Mouse (Mus musculus): ENCODE measurements around the gene A530084C06Rik.

The A530084C06Rik gene

GRCm38 (mm10) chr13:31558521-31559418 is at the start of gene A530084C06Rik:
Gene A530084C06Rik (minus strand): TSS chr13:31559333.
- DNase-seq (ENCODE audit: extremely low read depth, low read depth, low spot score), result no peak

- DNase-seq (ENCODE audit: extremely low read depth, low read depth, low spot score), result no peak
These were observed 44.8 kb upstream of the A530084C06Rik start for GRCm38 (mm10) chr13:31603964-31604363.

- no peak for DNase-seq (ENCODE audit: extremely low read depth, low read depth, low spot score)
These were observed 40.4 kb upstream of the A530084C06Rik start for GRCm38 (mm10) chr13:31599576-31599975.

- no peak for DNase-seq (ENCODE audit: extremely low read depth, low read depth, low spot score)
These were observed 28.2 kb upstream of the A530084C06Rik start for GRCm38 (mm10) chr13:31587341-31587740.

GRCm38 (mm10) chr13:31579866-31580265 is 20.7 kb upstream of the A530084C06Rik start:
- DNase-seq (ENCODE audit: extremely low read depth, low read depth, low spot score), result no peak

DNA sequence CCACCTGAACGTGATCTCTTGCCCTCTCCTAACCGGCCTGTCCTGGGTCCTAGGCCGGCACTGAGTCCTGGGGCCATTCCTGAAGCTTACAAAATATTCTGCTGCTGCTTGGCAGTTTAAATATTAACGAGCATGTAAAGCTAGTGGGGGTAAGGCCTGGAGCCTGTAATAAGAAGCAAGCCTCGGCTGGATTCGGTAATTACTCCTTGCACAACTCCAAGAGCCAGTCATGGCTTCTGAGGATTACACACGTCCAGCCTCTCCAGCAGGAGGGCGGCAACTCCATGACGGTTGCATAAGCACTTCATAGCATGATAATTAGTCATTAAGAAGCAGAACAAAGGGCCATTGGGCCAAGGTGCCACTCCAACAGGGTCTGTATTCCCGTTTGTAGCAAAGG is 19.3 kb upstream of the A530084C06Rik start:
- peak; percentile 95 for DNase-seq (ENCODE audit: extremely low read depth, low read depth, low spot score)

GRCm38 (mm10) chr13:31577576-31577975 is 18.4 kb upstream of the A530084C06Rik start:
- no peak for DNase-seq (ENCODE audit: extremely low read depth, low read depth, low spot score)

DNA sequence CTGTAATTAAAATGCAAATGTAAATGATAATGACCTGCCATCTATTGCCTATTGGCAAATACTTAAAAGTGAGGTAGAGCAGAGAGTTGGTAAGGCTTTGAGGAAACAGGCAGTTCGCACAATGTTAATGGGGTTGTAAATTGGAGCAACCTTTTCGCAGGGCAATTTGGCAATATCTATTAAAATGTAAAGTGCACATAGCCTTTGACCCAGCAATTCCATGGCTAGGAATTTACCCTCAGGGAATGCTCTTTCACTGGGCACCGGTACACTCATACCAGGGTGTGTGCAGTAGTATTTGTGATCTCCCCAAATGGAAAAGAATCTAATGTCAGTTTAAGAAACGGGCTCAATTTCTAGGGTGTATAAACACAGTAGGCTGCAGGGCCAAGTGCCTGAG is 17.6 kb upstream of the A530084C06Rik start:
- no peak for DNase-seq (ENCODE audit: extremely low read depth, low read depth, low spot score)

GRCm38 (mm10) chr13:31574627-31575026 is 15.5 kb upstream of the A530084C06Rik start:
- DNase-seq (ENCODE audit: extremely low read depth, low read depth, low spot score), result no peak

DNA sequence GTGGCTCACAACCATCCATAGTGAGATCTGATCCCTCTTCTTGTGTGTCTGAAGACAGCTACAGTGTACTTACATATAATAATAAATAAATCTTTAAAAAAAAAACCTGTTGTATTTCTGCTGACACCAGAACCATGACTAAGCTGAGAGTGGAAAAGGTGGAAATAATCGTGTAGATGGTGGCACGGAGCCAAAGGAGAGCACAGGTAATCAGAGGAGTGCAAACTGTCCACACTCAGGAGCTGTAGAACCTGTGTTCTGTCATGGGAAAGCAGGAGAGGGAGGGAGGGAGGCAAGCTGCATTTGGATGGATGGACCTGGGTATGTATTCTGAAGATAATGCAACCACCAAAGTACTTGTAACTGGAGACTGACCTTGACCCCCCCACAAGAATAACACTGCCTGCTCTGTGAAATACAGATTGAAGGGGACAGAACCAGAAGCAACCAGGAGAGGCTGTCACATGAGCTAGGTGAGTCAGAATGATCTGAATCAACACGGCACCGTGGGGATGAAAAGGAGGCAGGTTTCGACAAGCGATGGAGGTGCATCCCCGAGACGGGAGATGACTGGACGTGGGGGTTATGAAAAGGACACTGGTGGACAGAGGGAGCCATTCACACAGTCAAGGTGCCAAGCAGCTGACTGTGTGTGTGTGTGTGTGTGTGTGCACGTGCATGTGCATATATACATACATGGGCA is 13.8 kb upstream of the A530084C06Rik start:
- no peak for DNase-seq (ENCODE audit: extremely low read depth, low read depth, low spot score)

DNA sequence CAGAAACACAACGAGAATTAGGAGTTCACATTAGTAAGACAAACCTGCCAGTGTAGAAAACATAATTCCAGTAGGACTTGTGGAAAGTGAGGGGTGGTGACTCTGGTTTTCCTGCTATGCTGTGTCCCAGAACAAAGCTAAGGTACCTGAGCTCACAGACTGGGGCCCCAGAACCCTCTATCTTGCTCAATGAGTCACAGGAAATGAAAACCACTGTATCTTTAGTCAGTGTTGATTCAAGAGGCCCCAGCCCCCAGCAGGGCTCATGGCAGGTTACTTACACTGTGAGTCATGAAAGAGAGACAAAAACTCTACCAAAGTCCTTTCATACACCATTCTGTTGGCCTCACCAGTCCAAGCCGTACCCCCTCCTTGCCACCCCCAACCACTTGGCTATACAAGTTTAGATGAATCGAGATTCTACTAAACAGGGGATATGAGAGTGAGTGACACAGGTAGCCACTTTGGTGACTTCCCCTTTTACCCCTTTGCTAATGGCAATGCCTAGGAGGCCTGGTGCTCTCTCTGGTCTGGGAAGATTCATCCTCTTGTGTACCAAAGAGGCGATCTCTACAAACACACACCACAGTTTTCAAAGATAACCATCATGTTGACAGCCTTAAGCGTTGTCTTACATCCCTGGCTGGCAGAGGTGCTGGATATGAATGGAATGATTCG is 8.6 kb upstream of the A530084C06Rik start:
- no peak for DNase-seq (ENCODE audit: extremely low read depth, low read depth, low spot score)

GRCm38 (mm10) chr13:31567099-31567498 is 8.0 kb upstream of the A530084C06Rik start:
- DNase-seq (ENCODE audit: extremely low read depth, low read depth, low spot score), result no peak

GRCm38 (mm10) chr13:31564394-31564793 is 5.3 kb upstream of the A530084C06Rik start:
- DNase-seq (ENCODE audit: extremely low read depth, low read depth, low spot score), result no peak

GRCm38 (mm10) chr13:31559419-31560144 is 449 bp upstream of the A530084C06Rik start:
- DNase-seq (ENCODE audit: extremely low read depth, low read depth, low spot score), result no peak

DNA sequence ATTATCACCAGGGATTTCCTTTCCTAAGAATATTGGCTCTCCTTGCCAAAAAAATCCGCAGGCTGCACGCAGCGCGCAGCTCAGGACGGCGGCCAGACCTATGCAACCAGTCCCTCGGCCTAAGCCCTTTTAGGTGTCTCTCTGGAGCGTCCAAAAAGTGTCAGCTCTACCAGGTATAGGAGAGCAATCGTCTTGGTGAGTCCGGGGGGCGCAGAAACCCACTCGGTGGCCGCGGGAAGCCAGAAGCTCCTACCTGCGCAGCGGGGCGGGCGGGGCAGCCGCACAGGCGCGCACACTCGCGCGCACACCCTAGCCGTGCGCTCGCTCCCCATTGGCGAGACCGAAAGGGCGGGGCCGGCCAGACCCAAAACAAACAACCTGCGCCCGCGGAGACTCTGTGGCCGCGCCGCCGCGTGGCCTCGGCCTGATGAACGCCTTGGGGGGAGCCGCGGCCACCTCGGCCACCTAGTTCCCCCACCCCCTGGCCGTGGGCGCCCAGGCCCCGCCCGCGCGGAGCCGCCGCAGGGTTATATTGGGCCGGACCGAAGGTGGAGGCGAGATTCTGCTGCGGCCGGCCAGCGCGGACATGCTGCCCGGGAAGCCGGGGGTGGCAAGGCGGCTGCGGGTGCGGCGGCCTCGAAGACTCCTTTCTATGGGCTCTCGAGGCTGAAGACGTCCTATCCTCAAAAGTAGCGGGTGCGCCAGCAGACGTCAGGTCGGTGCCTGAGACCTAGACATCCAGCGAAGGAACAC is 1.2 kb downstream of the A530084C06Rik start:
- DNase-seq (ENCODE audit: extremely low read depth, low read depth, low spot score), result no peak

DNA sequence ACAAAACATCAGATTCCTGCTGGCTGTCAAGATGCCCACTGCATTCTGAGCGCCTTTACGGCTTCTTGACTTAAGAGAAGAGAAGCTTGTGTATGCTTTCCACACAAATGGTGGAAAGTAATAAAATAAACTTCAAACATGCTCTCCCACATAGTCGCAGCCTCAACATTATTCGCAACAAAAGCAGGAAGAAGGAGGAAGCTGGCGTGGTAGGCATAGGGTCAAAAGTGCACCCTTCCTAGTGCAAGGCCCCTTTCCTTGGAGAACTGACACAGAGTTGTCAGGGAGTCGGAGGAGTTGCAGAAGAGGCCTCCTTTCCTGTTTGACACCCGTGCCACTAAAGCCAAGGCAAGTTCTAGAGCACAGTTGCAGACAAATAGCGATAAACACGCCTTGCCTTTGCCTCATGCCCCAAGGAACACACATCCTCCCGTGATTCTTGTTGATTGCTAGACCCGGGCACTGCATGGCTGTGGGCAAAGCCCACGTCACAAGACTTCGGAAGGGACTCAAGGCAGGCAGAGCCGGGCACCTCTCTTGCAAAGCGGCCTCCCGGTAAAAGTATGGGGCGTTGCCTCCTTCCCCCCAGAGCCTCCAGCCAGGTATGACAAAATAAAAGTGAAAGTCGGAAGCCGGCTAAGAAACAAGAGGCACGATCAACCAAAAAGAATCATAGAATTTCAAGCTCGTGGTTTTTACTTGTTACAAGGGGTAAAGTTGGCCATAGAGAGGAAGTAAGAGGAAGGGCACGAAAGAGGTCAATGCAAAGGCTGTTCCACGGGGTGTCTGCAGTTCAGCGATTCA is 2.0 kb downstream of the A530084C06Rik start:
- DNase-seq (ENCODE audit: extremely low read depth, low read depth, low spot score), result no peak

DNA sequence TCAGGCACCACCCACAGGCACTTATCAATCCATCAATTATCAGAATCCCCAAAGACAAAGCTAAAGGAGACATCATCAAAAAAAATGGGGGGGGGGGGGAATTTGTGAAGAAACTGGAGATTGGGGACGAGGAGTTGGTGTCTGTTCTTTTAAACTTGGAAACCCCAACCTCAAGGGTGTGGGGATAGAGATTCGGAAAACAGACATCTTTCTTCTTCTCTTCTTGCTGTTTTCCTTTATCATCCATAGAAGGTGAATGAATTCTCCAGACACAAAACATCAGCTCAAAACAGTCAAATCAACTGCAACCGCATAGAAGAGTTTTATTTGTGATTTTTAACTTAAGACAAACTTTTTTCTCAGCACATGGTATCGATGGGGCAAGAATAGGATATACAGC is 3.3 kb downstream of the A530084C06Rik start, which contains the start of gene Foxq1:
Gene Foxq1, plus strand, starts transcription at position 301 of the 400 bp plus-strand sequence.
- no peak for DNase-seq (ENCODE audit: extremely low read depth, low read depth, low spot score)

DNA sequence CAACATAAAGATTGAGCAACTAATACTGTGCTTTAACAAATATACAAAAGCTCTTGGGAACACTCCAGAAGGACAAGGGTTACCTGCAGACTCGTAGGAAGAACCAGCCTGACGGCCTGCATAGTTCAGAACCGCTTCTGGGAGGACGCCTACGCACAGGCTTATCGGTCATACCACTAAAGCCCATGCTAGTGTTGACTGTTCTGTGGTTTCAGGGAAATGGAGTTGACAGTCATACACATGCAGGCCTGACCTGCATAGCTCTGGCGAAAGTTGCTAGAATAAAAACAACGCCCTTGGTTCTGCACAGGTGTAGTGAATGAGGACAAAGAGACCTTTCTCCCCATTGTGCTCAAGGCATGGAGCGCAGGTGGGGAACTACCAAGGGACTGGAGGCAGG is 11.5 kb downstream of the A530084C06Rik start:
- peak; percentile 100 for DNase-seq (ENCODE audit: extremely low read depth, low read depth, low spot score)

DNA sequence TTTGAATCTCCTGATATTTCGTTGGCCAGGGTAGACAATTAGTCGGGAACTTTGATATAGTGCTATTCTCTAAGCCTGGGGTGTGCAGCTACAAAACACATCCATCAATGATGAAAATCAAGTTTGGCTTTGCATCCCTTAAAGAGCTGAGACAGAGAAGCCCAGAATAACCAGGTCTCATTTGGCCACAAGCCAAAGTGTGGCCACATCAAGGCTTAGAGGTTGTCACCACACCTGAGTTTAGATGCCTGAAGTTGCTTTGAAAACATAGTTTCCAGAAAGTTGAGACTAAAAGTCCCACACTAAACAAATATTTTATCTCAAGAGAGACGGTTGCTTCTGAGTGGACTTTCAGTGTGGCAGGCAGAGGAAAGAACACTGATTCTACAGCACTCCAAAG is 11.9 kb downstream of the A530084C06Rik start:
- DNase-seq (ENCODE audit: extremely low read depth, low read depth, low spot score), result no peak

All from fat pad, adult 2 months (tissue).